Mouse (Mus musculus): ENCODE data around the gene Gjc2. TPM values are rescaled to one million over a fixed set of nuclear protein-coding genes. Genes with fewer than 3 reads are reported as not detected.

The Gjc2 gene
- polyA plus RNA-seq, 1 experiment from 2014 or later: 0.13 TPM

GRCm38 (mm10) chr11:59162443-59163254 lies 20.4 kb downstream of the Gjc2 start:
- TF ChIP-seq CTCF (IDR thresholded peaks at IDR 0.05): no peak
- no peaks in the 10 kb centered on the region for H3K27me3 ChIP-seq
- in situ Hi-C loops (cut with MboI; ENCODE audit: low pct_unique_long_range_greater_than_20kb): no loop called here
- ChIA-PET CTCF (interaction anchor here (0.8 to 2.1 kb wide), 2 partner anchors 20 to 63 kb away, joined by 3 to 5 read pairs; no protein-coding TSS in a partner anchor), POLR2A (interaction anchor here (0.7 to 1.6 kb wide), 3 partner anchors 10 to 12 kb away, joined by 3 to 5 read pairs (median 3); no protein-coding TSS in a partner anchor)
- ATAC-seq (no peak), DNase-seq (ENCODE audit: low read depth, low spot score) (no peak)

GRCm38 (mm10) chr11:59161398-59161797 lies 21.6 kb downstream of the Gjc2 start:
- POLR2A ChIA-PET: interaction anchor here (1.2 kb wide), 1 partner anchor 27 kb away, joined by 3 read pairs; no protein-coding TSS in a partner anchor
- no peaks in the 10 kb centered on the region for H3K27me3 ChIP-seq
- CTCF ChIA-PET: no interaction called here
- in situ Hi-C loops (cut with MboI; ENCODE audit: low pct_unique_long_range_greater_than_20kb): no loop called here
- DNase-seq (ENCODE audit: low read depth, low spot score) (no peak), ATAC-seq (no peak)
- no peak for TF ChIP-seq CTCF (IDR thresholded peaks at IDR 0.05)

- DNase-seq (ENCODE audit: low read depth, low spot score): no peak
- no peak for TF ChIP-seq CTCF (IDR thresholded peaks at IDR 0.05)
- in situ Hi-C loops (cut with MboI; ENCODE audit: low pct_unique_long_range_greater_than_20kb): no loop called here
- no peaks in the 10 kb centered on the region for H3K27me3 ChIP-seq
- POLR2A ChIA-PET: no interaction called here
- no peak for ATAC-seq
- CTCF ChIA-PET: interaction anchor here (0.6 kb wide), 1 partner anchor 13 kb away, joined by 3 read pairs; no protein-coding TSS in a partner anchor
These were observed 23.5 kb downstream of the Gjc2 start for GRCm38 (mm10) chr11:59159558-59159957.

GRCm38 (mm10) chr11:59159099-59159498 lies 23.9 kb downstream of the Gjc2 start:
- ATAC-seq: no peak
- in situ Hi-C loops (cut with MboI; ENCODE audit: low pct_unique_long_range_greater_than_20kb): no loop called here
- ChIA-PET POLR2A (no interaction called here), CTCF (no interaction called here)
- no peak for DNase-seq (ENCODE audit: low read depth, low spot score)
- no peak for TF ChIP-seq CTCF (IDR thresholded peaks at IDR 0.05)
- H3K27me3 ChIP-seq: no peaks in the 10 kb centered on the region

GRCm38 (mm10) chr11:59155900-59156299 lies 27.1 kb downstream of the Gjc2 start:
- in situ Hi-C loops (cut with MboI; ENCODE audit: low pct_unique_long_range_greater_than_20kb): no loop called here
- no peak for ATAC-seq
- POLR2A ChIA-PET: no interaction called here
- CTCF ChIA-PET: no interaction called here
- DNase-seq (ENCODE audit: low read depth, low spot score): no peak
- no peaks in the 10 kb centered on the region for H3K27me3 ChIP-seq
- TF ChIP-seq CTCF (IDR thresholded peaks at IDR 0.05): no peak

- in situ Hi-C loops (cut with MboI; ENCODE audit: low pct_unique_long_range_greater_than_20kb): no loop called here
- H3K27me3 ChIP-seq: peaks cover under 1% of the 10 kb centered on the region
- CTCF ChIA-PET: no interaction called here
- no peak for TF ChIP-seq CTCF (IDR thresholded peaks at IDR 0.05)
- DNase-seq (ENCODE audit: low read depth, low spot score) (no peak), ATAC-seq (no peak)
- POLR2A ChIA-PET: no interaction called here
These were observed 28.8 kb downstream of the Gjc2 start for GRCm38 (mm10) chr11:59154220-59154619.

- ChIA-PET CTCF (interaction anchor here (1.0 to 2.3 kb wide), 4 partner anchors 11 to 53 kb away, joined by 3 to 6 read pairs (median 5); partner anchors contain the start of gene Gjc2), POLR2A (interaction anchor here (0.7 to 1.2 kb wide), 2 partner anchors 11 to 1751 kb away, joined by 3 read pairs; no protein-coding TSS in a partner anchor)
- no peak for TF ChIP-seq CTCF (IDR thresholded peaks at IDR 0.05)
- H3K27me3 ChIP-seq: peaks cover 5% of the 10 kb centered on the region
- ATAC-seq (no peak), DNase-seq (ENCODE audit: low read depth, low spot score) (no peak)
- in situ Hi-C loops (cut with MboI; ENCODE audit: low pct_unique_long_range_greater_than_20kb): no loop called here
These were observed 31.3 kb downstream of the Gjc2 start for GRCm38 (mm10) chr11:59151729-59152128.

- ATAC-seq (no peak), DNase-seq (ENCODE audit: low read depth, low spot score) (no peak)
- H3K27me3 ChIP-seq: peaks cover 5% of the 10 kb centered on the region
- ChIA-PET CTCF (no interaction called here), POLR2A (no interaction called here)
- TF ChIP-seq CTCF (IDR thresholded peaks at IDR 0.05): no peak
- in situ Hi-C loops (cut with MboI; ENCODE audit: low pct_unique_long_range_greater_than_20kb): no loop called here
These were observed 33.7 kb downstream of the Gjc2 start for GRCm38 (mm10) chr11:59149302-59149701.

- in situ Hi-C loops (cut with MboI; ENCODE audit: low pct_unique_long_range_greater_than_20kb): no loop called here
- DNase-seq (ENCODE audit: low read depth, low spot score): no peak
- POLR2A ChIA-PET: no interaction called here
These were observed 40.1 kb downstream of the Gjc2 start for GRCm38 (mm10) chr11:59142962-59143361.

GRCm38 (mm10) chr11:59141772-59142370 lies 41.1 kb downstream of the Gjc2 start:
- no peaks in the 10 kb centered on the region for H3K27me3 ChIP-seq
- ATAC-seq (no peak), DNase-seq (ENCODE audit: low read depth, low spot score) (no peak)
- in situ Hi-C loops (cut with MboI; ENCODE audit: low pct_unique_long_range_greater_than_20kb): no loop called here
- ChIA-PET POLR2A (no interaction called here), CTCF (interaction anchor here (0.8 to 2.5 kb wide), 2 partner anchors 10 to 43 kb away, joined by 3 to 6 read pairs; no protein-coding TSS in a partner anchor)
- TF ChIP-seq CTCF (IDR thresholded peaks at IDR 0.05): no peak

More at GRCm38 (mm10) chr11:59142962-59143361, 40.1 kb downstream of the Gjc2 start:
- H3K27me3 ChIP-seq: no peaks in the 10 kb centered on the region
- ATAC-seq: no peak
- CTCF ChIA-PET: no interaction called here
- no peak for TF ChIP-seq CTCF (IDR thresholded peaks at IDR 0.05)

Measured in Patski (cell line).